Mouse (Mus musculus) G1E (cell line): ENCODE measurements around the gene Foxk1.

Experiments used
- CTCF ChIP-seq: IDR thresholded peaks from 2 replicates; pipeline ENCODE4 v1.5.1; 2012; ENCODE audit warnings: low read depth, low read length, inconsistent platforms, mixed read lengths
- GATA2 ChIP-seq: IDR thresholded peaks from 2 replicates; pipeline ENCODE4 v1.6.1; 2012; ENCODE audit warnings: low read depth, low read length, inconsistent platforms, borderline replicate concordance
- POLR2AphosphoS5 ChIP-seq: IDR thresholded peaks from 2 replicates; pipeline ENCODE4 v1.6.1; 2012; ENCODE audit warnings: low read depth, low read length, inconsistent platforms; ENCODE audit not compliant: insufficient replicate concordance

DNA sequence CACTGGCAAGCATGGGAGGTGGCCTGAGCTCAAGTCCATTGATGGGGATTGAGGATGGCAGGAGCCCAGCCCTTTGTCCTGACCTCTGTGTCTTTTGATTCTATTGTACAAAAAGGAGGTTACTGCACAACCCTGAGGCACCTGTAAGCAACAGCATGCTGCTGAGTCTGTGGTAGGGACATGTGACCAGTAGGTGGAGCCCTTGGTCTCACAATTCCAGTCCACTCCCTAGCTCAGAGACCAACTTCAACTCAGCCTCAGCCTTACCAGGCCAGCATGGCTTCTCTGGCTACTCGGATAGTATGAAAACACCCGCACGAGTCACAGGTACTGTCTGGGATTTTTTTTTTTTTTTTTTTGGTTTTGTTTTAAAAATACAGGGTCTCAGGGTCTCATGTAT, 101.1 kb downstream of the Foxk1 start:
- TF ChIP-seq CTCF (peak; percentile 38; the same call in 1 of the 2 replicates), GATA2 (no peak), POLR2AphosphoS5 (no peak)
